Mouse (Mus musculus) intestine, postnatal 0 days (tissue): Measurements from ENCODE around the gene Crtac1. TPM values are rescaled to one million over a fixed set of nuclear protein-coding genes. Genes with fewer than 3 reads are reported as not detected.

Experiments
- ATAC-seq: fragments of 200-750 bp; cut with Nextera tagmentation; 2 replicates; pipeline ENCODE4 v1.8.0; 2017; ENCODE audit warnings: mild to moderate bottlenecking, moderate TSS enrichment, moderate library complexity
- H3K27ac ChIP-seq: fragments of 300-500 bp; sonication (generic); 2 replicates; pipeline ENCODE4 v1.5.1; 2014; ENCODE audit warnings: mild to moderate bottlenecking, low read depth, low read length, moderate library complexity
- H3K27me3 ChIP-seq: fragments of 300-500 bp; sonication (generic); replicated peaks from 2 replicates; pipeline ENCODE4 v1.6.1; 2014; ENCODE audit warnings: low read length, mixed read lengths; ENCODE audit not compliant: control insufficient read depth, insufficient read depth
- H3K36me3 ChIP-seq: fragments of 300-500 bp; sonication (generic); 2 replicates; pipeline ENCODE4 v1.6.1; 2014; ENCODE audit warnings: mild to moderate bottlenecking, moderate library complexity; ENCODE audit not compliant: control insufficient read depth, insufficient read depth
- H3K4me1 ChIP-seq: fragments of 300-500 bp; sonication (generic); replicated peaks from 2 replicates; pipeline ENCODE4 v1.6.1; 2014; ENCODE audit warnings: antibody characterized with exemption, low read length, mixed read lengths; ENCODE audit not compliant: control insufficient read depth, insufficient read depth
- H3K4me2 ChIP-seq: fragments of 300-500 bp; sonication (generic); replicated peaks from 2 replicates; pipeline ENCODE4 v1.6.1; 2014; ENCODE audit warnings: low read depth, mild to moderate bottlenecking, moderate library complexity
- H3K4me3 ChIP-seq: fragments of 300-500 bp; sonication (generic); 2 replicates; pipeline ENCODE4 v1.5.1; 2014; ENCODE audit warnings: low read depth, low read length
- H3K9ac ChIP-seq: fragments of 300-500 bp; sonication (generic); 2 replicates; pipeline ENCODE4 v1.6.1; 2014; ENCODE audit warnings: mild to moderate bottlenecking, low read depth, low read length
- H3K9me3 ChIP-seq: fragments of 300-500 bp; sonication (generic); 2 replicates; pipeline ENCODE4 v1.6.1; 2016; ENCODE audit warnings: mixed run types; ENCODE audit not compliant: control insufficient read depth
- CTCF ChIP-seq: sonication (generic); IDR thresholded peaks from 2 replicates; pipeline ENCODE4 v1.5.1; 2016; ENCODE audit warnings: low read depth, mild to moderate bottlenecking, control low read depth, antibody characterized with exemption, moderate library complexity
- WGBS: fragments of 180-500 bp; shearing (Covaris S2); extraction: QIAGEN DNeasy Blood & Tissue Kit; methylation state at CpG from one replicate; pipeline ENCODE4 v1.1.7; 2014; 5-methylcytosine and 5-hydroxymethylcytosine counted together
- polyA plus RNA-seq: library from polyadenylated mRNA; unstranded; fragments of >200 nt; fragmentation: Nextera tagmentation; extraction: Ambion mirVana; gene quantifications from 2 replicates; pipeline ENCODE4 v1.2.1, GENCODE M21; 2015

Crtac1 gene
- polyA plus RNA-seq, 1 experiment from 2014 or later: 4.3 TPM

DNA sequence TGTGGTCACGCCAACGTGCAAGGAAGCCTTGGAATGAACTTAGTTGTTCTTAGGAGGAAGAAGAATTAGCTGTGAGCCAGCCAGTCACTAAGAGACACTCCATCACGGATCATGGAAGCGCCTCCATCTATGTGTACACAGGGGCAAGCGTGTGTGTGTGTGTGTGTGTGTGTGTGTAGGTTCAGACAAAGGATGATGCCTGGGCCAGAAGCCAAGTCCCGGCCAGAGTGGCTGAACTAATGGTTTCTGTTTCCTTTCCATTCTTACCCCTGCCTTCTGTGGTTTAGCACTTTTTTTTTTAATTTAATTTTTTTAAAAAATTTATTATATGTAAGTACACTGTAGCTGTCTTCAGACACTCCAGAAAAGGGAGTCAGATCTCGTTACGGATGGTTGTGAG, 171.1 kb downstream of the Crtac1 start:
- Histone ChIP-seq H3K4me3 (no peak overlapping the region), H3K9ac (no peak overlapping the region), H3K9me3 (no peaks in the 10 kb centered on the region), H3K4me2 (no peak overlapping the region), H3K4me1 (0 out of 2 replicates have a peak, but pooled peaks cover 2% of the 10 kb centered on the region), H3K27ac (no peak overlapping the region), H3K27me3 (peaks cover 8% of the 10 kb centered on the region; the same call in 1 of the 2 replicates), H3K36me3 (no peaks in the 10 kb centered on the region)
- 76% methylated on average over 8 of the region's 8 CpGs for WGBS
- no peak for ATAC-seq
- TF ChIP-seq CTCF: no peak

DNA sequence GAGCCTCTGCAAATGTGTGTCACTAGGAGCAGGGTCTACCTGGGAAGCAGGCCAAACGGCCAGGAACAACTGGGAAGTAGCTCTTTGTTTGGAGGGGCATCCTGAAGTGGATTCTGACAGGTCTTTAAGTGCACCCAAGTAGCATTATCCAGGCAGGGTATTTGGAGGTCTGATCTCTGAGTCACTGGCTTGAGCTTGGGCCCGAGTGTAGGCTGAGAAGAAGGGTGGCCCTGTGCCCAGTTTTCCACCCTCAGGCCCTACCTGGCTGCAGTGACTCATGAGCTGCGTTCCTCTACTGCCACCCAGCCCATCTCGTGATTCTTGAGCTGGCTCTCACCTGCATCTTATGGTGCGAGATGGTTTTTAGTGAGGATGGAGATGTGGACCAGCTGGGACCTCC, 173.0 kb downstream of the Crtac1 start:
- Histone ChIP-seq H3K4me3 (no peak overlapping the region), H3K4me2 (no peak overlapping the region), H3K9ac (no peak overlapping the region), H3K27me3 (peaks cover 19% of the 10 kb centered on the region; the same call in 1 of the 2 replicates), H3K9me3 (no peaks in the 10 kb centered on the region), H3K27ac (no peak overlapping the region), H3K4me1 (0 out of 2 replicates have a peak, but pooled peaks cover 2% of the 10 kb centered on the region), H3K36me3 (no peaks in the 10 kb centered on the region)
- 63% methylated on average over 5 of the region's 5 CpGs for WGBS
- TF ChIP-seq CTCF: no peak
- no peak for ATAC-seq

- no peak for TF ChIP-seq CTCF
- no peak for ATAC-seq
Measured at GRCm38 (mm10) chr19:42258031-42258430, 173.6 kb downstream of the Crtac1 start.

GRCm38 (mm10) chr19:42257241-42257635, 174.3 kb downstream of the Crtac1 start:
- Histone ChIP-seq H3K9me3 (no peaks in the 10 kb centered on the region), H3K4me2 (no peak overlapping the region), H3K36me3 (no peaks in the 10 kb centered on the region), H3K9ac (no peak overlapping the region), H3K27me3 (peaks cover 22% of the 10 kb centered on the region; the same call in 1 of the 2 replicates), H3K4me1 (0 out of 2 replicates have a peak, but pooled peaks cover 2% of the 10 kb centered on the region), H3K4me3 (no peak overlapping the region), H3K27ac (no peak overlapping the region)
- 86% methylated on average over 12 of the region's 12 CpGs for WGBS
- no peak for TF ChIP-seq CTCF
- no peak for ATAC-seq

More at GRCm38 (mm10) chr19:42258031-42258430, 173.6 kb downstream of the Crtac1 start:
- 74% methylated on average over 3 of the region's 3 CpGs for WGBS
- Histone ChIP-seq H3K27ac (no peak overlapping the region), H3K4me1 (0 out of 2 replicates have a peak, but pooled peaks cover 2% of the 10 kb centered on the region), H3K9ac (no peak overlapping the region), H3K4me3 (no peak overlapping the region), H3K27me3 (peaks cover 22% of the 10 kb centered on the region; the same call in 1 of the 2 replicates), H3K4me2 (no peak overlapping the region), H3K36me3 (no peaks in the 10 kb centered on the region), H3K9me3 (no peaks in the 10 kb centered on the region)

- Histone ChIP-seq H3K4me1 (0 out of 2 replicates have a peak, but pooled peaks cover 2% of the 10 kb centered on the region), H3K27ac (no peak overlapping the region), H3K36me3 (no peaks in the 10 kb centered on the region), H3K4me3 (no peak overlapping the region), H3K27me3 (peaks cover 22% of the 10 kb centered on the region; the same call in 1 of the 2 replicates), H3K9me3 (no peaks in the 10 kb centered on the region), H3K4me2 (no peak overlapping the region), H3K9ac (no peak overlapping the region)
- no peak for ATAC-seq
- WGBS: 83% methylated on average over 12 of the region's 12 CpGs
- TF ChIP-seq CTCF: no peak
Measured at GRCm38 (mm10) chr19:42256611-42257240, 174.9 kb downstream of the Crtac1 start.

- H3K4me3 ChIP-seq: peak overlapping the region; percentile 26
- H3K9me3 ChIP-seq: no peaks in the 10 kb centered on the region
- peak; percentile 46 for TF ChIP-seq CTCF
- H3K27ac ChIP-seq: no peak overlapping the region
- H3K4me2 ChIP-seq: peak overlapping the region; percentile 63
- ATAC-seq: peak; percentile 73
- peaks cover 22% of the 10 kb centered on the region; the same call in 1 of the 2 replicates for H3K27me3 ChIP-seq
- no peak overlapping the region for H3K9ac ChIP-seq
- H3K4me1 ChIP-seq: 0 out of 2 replicates have a peak, but pooled peaks cover 2% of the 10 kb centered on the region
- 4% methylated on average over 33 of the region's 42 CpGs for WGBS
- H3K36me3 ChIP-seq: no peaks in the 10 kb centered on the region
Measured at GRCm38 (mm10) chr19:42255784-42256610, 175.6 kb downstream of the Crtac1 start.
